Mouse (Mus musculus) C2C12 (cell line): Measurements from ENCODE around the gene C2cd2.

Source experiments
- CEBPB ChIP-seq: IDR thresholded peaks from one replicate; pipeline ENCODE4 v1.6.1; 2011; ENCODE audit warnings: low read depth, mild to moderate bottlenecking, control low read depth, moderate library complexity
- CTCF ChIP-seq: IDR thresholded peaks from one replicate; pipeline ENCODE4 v1.5.1; 2011; ENCODE audit not compliant: control insufficient read depth, insufficient read depth, insufficient read length
- FOSL1 ChIP-seq: IDR thresholded peaks from one replicate; pipeline ENCODE4 v1.8.0; 2011; ENCODE audit warnings: mild to moderate bottlenecking, low read length; ENCODE audit not compliant: poor library complexity, insufficient read depth, severe bottlenecking
- MAX ChIP-seq: IDR thresholded peaks from one replicate; pipeline ENCODE4 v1.6.1; 2011; ENCODE audit warnings: mild to moderate bottlenecking, control low read depth
- USF1 ChIP-seq: IDR thresholded peaks from one replicate; pipeline ENCODE4 v1.6.1; 2011; ENCODE audit warnings: low read depth, mild to moderate bottlenecking, control low read depth, moderate library complexity

GRCm38 (mm10) chr16:97977277-97977676 is 14.9 kb upstream of the C2cd2 start:
- TF ChIP-seq MAX (no peak), FOSL1 (no peak), CTCF (no peak), CEBPB (no peak), USF1 (no peak)
